Mouse (Mus musculus): ENCODE results near the gene Stau1. TPM values are rescaled to one million over a fixed set of nuclear protein-coding genes. Genes with fewer than 3 reads are reported as not detected.

Gene Stau1
- total and polyA plus RNA-seq, 3 experiments, result 27.7 to 44.9 (median 40.2) TPM

GRCm38 (mm10) chr2:166963257-166963656 lies 32.8 kb downstream of the Stau1 start:
- no peak overlapping the region for H3K4me3 ChIP-seq
- no peak overlapping the region for H3K27ac ChIP-seq
- intact Hi-C loops (cut with DNase I), result no loop called here
- no peak overlapping the region for H3K9ac ChIP-seq (ENCODE audit: low read depth, low read length)
- peaks cover 4% of the 10 kb centered on the region; the same call in 1 of the 2 replicates for H3K79me2 ChIP-seq (replicated peaks; ENCODE audit: control insufficient read depth, insufficient read depth, low read length)
- H3K4me1 ChIP-seq (ENCODE audit: control insufficient read depth, insufficient read depth, low read length), result peaks cover 8% of the 10 kb centered on the region
- H3K27me3 ChIP-seq (ENCODE audit: control insufficient read depth, insufficient read depth, low read length), result no peaks in the 10 kb centered on the region
- WGBS, result 91% methylated on average over 8 of the region's 8 CpGs
- H3K36me3 ChIP-seq (ENCODE audit: control insufficient read depth, insufficient read depth, low read length), result no peaks in the 10 kb centered on the region
- TF ChIP-seq POLR2A (IDR thresholded peaks at IDR 0.05; ENCODE audit: insufficient read depth, low read depth, low read length) (no peak), CTCF (IDR thresholded peaks at IDR 0.05) (no peak)
- no peak for DNase-seq

- WGBS, result 61% methylated on average over 8 of the region's 8 CpGs
These were observed 35.3 kb downstream of the Stau1 start for GRCm38 (mm10) chr2:166960648-166961330.

GRCm38 (mm10) chr2:166956805-166957204 lies 39.3 kb downstream of the Stau1 start:
- 56% methylated on average over 7 of the region's 7 CpGs for WGBS
- DNase-seq, result peak in 1 of 2 experiments; percentile 28
- no peaks in the 10 kb centered on the region for H3K79me2 ChIP-seq (replicated peaks; ENCODE audit: control insufficient read depth, insufficient read depth, low read length)
- no peak overlapping the region for H3K9ac ChIP-seq (ENCODE audit: low read depth, low read length)
- H3K36me3 ChIP-seq (ENCODE audit: control insufficient read depth, insufficient read depth, low read length), result no peaks in the 10 kb centered on the region
- H3K27me3 ChIP-seq (ENCODE audit: control insufficient read depth, insufficient read depth, low read length), result no peaks in the 10 kb centered on the region
- TF ChIP-seq CTCF (IDR thresholded peaks at IDR 0.05) (peak; percentile 76), EP300 (IDR thresholded peaks at IDR 0.05; ENCODE audit: insufficient read depth, low read depth, low read length) (no peak)
- H3K27ac ChIP-seq, result no peak overlapping the region
- intact Hi-C loops (cut with DNase I), result loop anchor here (1.0 kb wide), 1 partner anchor 47 kb away; no protein-coding TSS in a partner anchor
- H3K4me1 ChIP-seq (ENCODE audit: control insufficient read depth, insufficient read depth, low read length), result peaks cover 6% of the 10 kb centered on the region
- H3K4me3 ChIP-seq, result no peak overlapping the region

More at GRCm38 (mm10) chr2:166960648-166961330, 35.3 kb downstream of the Stau1 start:
- no peak overlapping the region for H3K27ac ChIP-seq
- intact Hi-C loops (cut with DNase I), result no loop called here
- peak in 1 of 2 experiments; percentile 27 for DNase-seq
- TF ChIP-seq CTCF (IDR thresholded peaks at IDR 0.05), result no peak
- no peak for TF ChIP-seq EP300 (IDR thresholded peaks at IDR 0.05; ENCODE audit: insufficient read depth, low read depth, low read length)
- TF ChIP-seq POLR2A (IDR thresholded peaks at IDR 0.05; ENCODE audit: insufficient read depth, low read depth, low read length), result no peak
- no peaks in the 10 kb centered on the region for H3K27me3 ChIP-seq (ENCODE audit: control insufficient read depth, insufficient read depth, low read length)
- H3K4me1 ChIP-seq (ENCODE audit: control insufficient read depth, insufficient read depth, low read length), result peaks cover 6% of the 10 kb centered on the region
- H3K79me2 ChIP-seq (replicated peaks; ENCODE audit: control insufficient read depth, insufficient read depth, low read length), result peaks cover 2% of the 10 kb centered on the region; the same call in 1 of the 2 replicates
- H3K4me3 ChIP-seq, result no peak overlapping the region
- H3K36me3 ChIP-seq (ENCODE audit: control insufficient read depth, insufficient read depth, low read length), result no peaks in the 10 kb centered on the region
- no peak overlapping the region for H3K9ac ChIP-seq (ENCODE audit: low read depth, low read length)

- no peaks in the 10 kb centered on the region for H3K4me1 ChIP-seq (ENCODE audit: control insufficient read depth, insufficient read depth, low read length)
- WGBS, result 64% methylated on average over 6 of the region's 6 CpGs
- DNase-seq, result no peak
- H3K9ac ChIP-seq (ENCODE audit: low read depth, low read length), result no peak overlapping the region
- no peaks in the 10 kb centered on the region; the same call in 1 of the 2 replicates for H3K36me3 ChIP-seq (ENCODE audit: control insufficient read depth, insufficient read depth, low read length)
- TF ChIP-seq CTCF (IDR thresholded peaks at IDR 0.05) (no peak), POLR2A (IDR thresholded peaks at IDR 0.05; ENCODE audit: insufficient read depth, low read depth, low read length) (no peak), EP300 (IDR thresholded peaks at IDR 0.05; ENCODE audit: insufficient read depth, low read depth, low read length) (no peak)
- no peaks in the 10 kb centered on the region for H3K79me2 ChIP-seq (replicated peaks; ENCODE audit: control insufficient read depth, insufficient read depth, low read length)
- no peak overlapping the region for H3K4me3 ChIP-seq
- no peak overlapping the region for H3K27ac ChIP-seq
- H3K27me3 ChIP-seq (ENCODE audit: control insufficient read depth, insufficient read depth, low read length), result no peaks in the 10 kb centered on the region
- intact Hi-C loops (cut with DNase I), result no loop called here
These were observed 43.9 kb downstream of the Stau1 start for GRCm38 (mm10) chr2:166952151-166952550.

GRCm38 (mm10) chr2:166950853-166951648 lies 45.0 kb downstream of the Stau1 start:
- Histone ChIP-seq H3K4me1 (ENCODE audit: control insufficient read depth, insufficient read depth, low read length) (no peaks in the 10 kb centered on the region), H3K79me2 (replicated peaks; ENCODE audit: control insufficient read depth, insufficient read depth, low read length) (no peaks in the 10 kb centered on the region), H3K27me3 (ENCODE audit: control insufficient read depth, insufficient read depth, low read length) (no peaks in the 10 kb centered on the region), H3K9ac (ENCODE audit: low read depth, low read length) (no peak overlapping the region), H3K4me3 (no peak overlapping the region), H3K36me3 (ENCODE audit: control insufficient read depth, insufficient read depth, low read length) (no peaks in the 10 kb centered on the region; the same call in 1 of the 2 replicates), H3K27ac (no peak overlapping the region)
- no peak for DNase-seq
- TF ChIP-seq EP300 (IDR thresholded peaks at IDR 0.05; ENCODE audit: insufficient read depth, low read depth, low read length) (0 out of 2 replicates have a peak, but pooled peaks have one; percentile 8), POLR2A (IDR thresholded peaks at IDR 0.05; ENCODE audit: insufficient read depth, low read depth, low read length) (no peak)
- 58% methylated on average over 14 of the region's 14 CpGs for WGBS
- intact Hi-C loops (cut with DNase I), result no loop called here

GRCm38 (mm10) chr2:166948936-166949335 lies 47.2 kb downstream of the Stau1 start:
- no peak overlapping the region for H3K4me3 ChIP-seq
- H3K9ac ChIP-seq (ENCODE audit: low read depth, low read length), result no peak overlapping the region
- no peak overlapping the region for H3K27ac ChIP-seq
- H3K27me3 ChIP-seq (ENCODE audit: control insufficient read depth, insufficient read depth, low read length), result no peaks in the 10 kb centered on the region
- H3K79me2 ChIP-seq (replicated peaks; ENCODE audit: control insufficient read depth, insufficient read depth, low read length), result no peaks in the 10 kb centered on the region
- DNase-seq, result no peak
- H3K36me3 ChIP-seq (ENCODE audit: control insufficient read depth, insufficient read depth, low read length), result no peaks in the 10 kb centered on the region; the same call in 1 of the 2 replicates
- WGBS, result 85% methylated on average over 10 of the region's 10 CpGs
- intact Hi-C loops (cut with DNase I), result no loop called here
- H3K4me1 ChIP-seq (ENCODE audit: control insufficient read depth, insufficient read depth, low read length), result no peaks in the 10 kb centered on the region
- no peak for TF ChIP-seq EP300 (IDR thresholded peaks at IDR 0.05; ENCODE audit: insufficient read depth, low read depth, low read length)
- TF ChIP-seq POLR2A (IDR thresholded peaks at IDR 0.05; ENCODE audit: insufficient read depth, low read depth, low read length), result no peak
- TF ChIP-seq CTCF (IDR thresholded peaks at IDR 0.05), result no peak
